In the genomic region with DNA sequence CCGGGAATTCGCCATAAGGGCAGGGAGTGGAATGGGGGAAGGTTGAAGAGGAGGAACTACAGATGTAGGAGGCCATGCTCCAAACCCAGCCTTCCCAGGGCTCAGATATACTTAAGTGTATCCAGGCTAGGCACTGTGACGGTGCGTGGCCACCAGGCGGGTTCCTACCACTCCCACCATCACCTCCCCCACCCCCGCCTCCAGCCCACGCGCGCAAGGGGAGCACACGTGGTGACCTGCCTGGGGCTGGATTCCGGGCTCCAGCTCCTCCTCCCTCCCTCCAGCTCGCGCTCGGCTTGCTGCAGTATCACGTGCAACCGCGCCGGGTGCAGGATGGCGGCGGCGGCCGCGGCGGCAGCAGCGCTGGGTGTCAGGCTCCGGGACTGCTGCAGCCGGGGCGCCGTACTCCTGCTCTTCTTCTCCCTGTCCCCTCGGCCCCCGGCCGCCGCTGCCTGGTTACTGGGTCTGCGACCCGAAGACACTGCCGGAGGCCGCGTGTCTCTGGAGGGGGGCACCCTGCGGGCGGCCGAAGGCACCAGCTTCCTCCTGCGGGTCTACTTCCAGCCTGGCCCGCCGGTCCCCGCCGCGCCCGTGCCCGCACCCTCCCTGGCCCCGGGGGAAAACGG, we compare ENCODE assay signal across 8 mouse cellular contexts. TPM values are rescaled to one million over a fixed set of nuclear protein-coding genes. Genes with fewer than 3 reads are reported as not detected.
DNase-seq lines count a peak whose midpoint lies in the region; ATAC-seq and TF ChIP-seq lines count a peak whose summit lies in the region.

A gene (plus strand): TSS at position 325 of the 626 bp plus-strand sequence.

- H3K9me3 ChIP-seq in lung, embryonic 15.5 days = no peaks in the 10 kb centered on the region
- H3K9me3 ChIP-seq in heart, embryonic 10.5 days = no peaks in the 10 kb centered on the region
- peaks cover 5% of the 10 kb centered on the region; the same call in 1 of the 2 replicates for H3K9me3 ChIP-seq in kidney, embryonic 15.5 days (replicated peaks)
- no peaks in the 10 kb centered on the region for H3K9me3 ChIP-seq in limb, embryonic 15.5 days

- 0% methylated on average over 39 of the region's 51 CpGs for WGBS in lung, embryonic 15.5 days
- under 1% methylated on average over 48 of the region's 51 CpGs for WGBS in heart, embryonic 10.5 days
- 0% methylated on average over 51 of the region's 51 CpGs for WGBS in kidney, embryonic 15.5 days
- under 1% methylated on average over 31 of the region's 51 CpGs for WGBS in limb, embryonic 15.5 days
- WGBS in olfactory bulb, adult 2 months = under 1% methylated on average over 51 of the region's 51 CpGs

- peak; percentile 81; the same call in 1 of the 2 replicates for TF ChIP-seq POLR2A in olfactory bulb, adult 2 months (IDR thresholded peaks at IDR 0.05; ENCODE audit: insufficient read depth, low read depth, low read length)

- TF ChIP-seq CTCF in olfactory bulb, adult 2 months (IDR thresholded peaks at IDR 0.05; ENCODE audit: insufficient read depth, low read depth, low read length) = no peak

- no peak for DNase-seq in lung, postnatal 36 days
- DNase-seq in embryo, embryonic 10.5 days (ENCODE audit: low spot score) = peak; percentile 76
- DNase-seq in heart, embryonic 10.5 days (ENCODE audit: low spot score) = peak; percentile 79
- peak; percentile 72 to 80 for DNase-seq in thymus, postnatal 36 days

- peaks cover 62% of the 10 kb centered on the region for H3K27me3 ChIP-seq in lung, embryonic 15.5 days
- peaks cover 62% of the 10 kb centered on the region for H3K27me3 ChIP-seq in heart, embryonic 10.5 days (ENCODE audit: insufficient read depth, poor library complexity, severe bottlenecking)
- H3K27me3 ChIP-seq in kidney, embryonic 15.5 days = peaks cover 74% of the 10 kb centered on the region
- peaks cover 57% of the 10 kb centered on the region for H3K27me3 ChIP-seq in limb, embryonic 15.5 days

- H3K4me2 ChIP-seq in lung, embryonic 15.5 days = peak within 1 kb of the TSS; percentile 98
- peak within 1 kb of the TSS; percentile 100 for H3K4me2 ChIP-seq in kidney, embryonic 15.5 days
- H3K4me2 ChIP-seq in limb, embryonic 15.5 days = peak within 1 kb of the TSS; percentile 100

- H3K4me1 ChIP-seq in lung, embryonic 15.5 days = peaks cover 16% of the 10 kb centered on the region
- H3K4me1 ChIP-seq in heart, embryonic 10.5 days = peaks cover 20% of the 10 kb centered on the region
- peaks cover 19% of the 10 kb centered on the region for H3K4me1 ChIP-seq in kidney, embryonic 15.5 days
- H3K4me1 ChIP-seq in limb, embryonic 15.5 days = peaks cover 20% of the 10 kb centered on the region
- H3K4me1 ChIP-seq in olfactory bulb, adult 2 months (ENCODE audit: control insufficient read depth, insufficient read depth, low read length) = 0 out of 2 replicates have a peak, but pooled peaks cover 6% of the 10 kb centered on the region

- peak within 1 kb of the TSS; percentile 53 for H3K4me3 ChIP-seq in lung, embryonic 15.5 days
- H3K4me3 ChIP-seq in heart, embryonic 10.5 days = peak within 1 kb of the TSS; percentile 75
- H3K4me3 ChIP-seq in kidney, embryonic 15.5 days (replicated peaks) = peak within 1 kb of the TSS; percentile 63
- peak within 1 kb of the TSS; percentile 63 for H3K4me3 ChIP-seq in limb, embryonic 15.5 days
- H3K4me3 ChIP-seq in olfactory bulb, adult 2 months (ENCODE audit: insufficient read depth, low read depth, low read length) = peak within 1 kb of the TSS; percentile 85

- H3K36me3 ChIP-seq in lung, embryonic 15.5 days = no peaks in the 10 kb centered on the region
- H3K36me3 ChIP-seq in heart, embryonic 10.5 days = no peaks in the 10 kb centered on the region
- no peaks in the 10 kb centered on the region for H3K36me3 ChIP-seq in kidney, embryonic 15.5 days
- H3K36me3 ChIP-seq in limb, embryonic 15.5 days = no peaks in the 10 kb centered on the region

- H3K27ac ChIP-seq in lung, embryonic 15.5 days = no peak within 1 kb of the TSS
- peak within 1 kb of the TSS; percentile 77 for H3K27ac ChIP-seq in heart, embryonic 10.5 days
- H3K27ac ChIP-seq in kidney, embryonic 15.5 days = no peak within 1 kb of the TSS
- H3K27ac ChIP-seq in limb, embryonic 15.5 days = peak within 1 kb of the TSS; percentile 47; the same call in 1 of the 2 replicates
- H3K27ac ChIP-seq in olfactory bulb, adult 2 months (ENCODE audit: insufficient read depth, low read depth, low read length) = peak within 1 kb of the TSS; percentile 44

- ATAC-seq in lung, embryonic 15.5 days (ENCODE audit: borderline replicate concordance, extremely low read depth, low FRiP score, low TSS enrichment) = peak; percentile 78
- peak; percentile 66 for ATAC-seq in kidney, embryonic 15.5 days (replicated peaks; ENCODE audit: low FRiP score)
- no peak for ATAC-seq in limb, embryonic 15.5 days (ENCODE audit: insufficient number of reproducible peaks, low FRiP score, low TSS enrichment, low read depth)

- no peak within 1 kb of the TSS for H3K9ac ChIP-seq in lung, embryonic 15.5 days
- peak within 1 kb of the TSS; percentile 33 for H3K9ac ChIP-seq in kidney, embryonic 15.5 days
- peak within 1 kb of the TSS; percentile 47 for H3K9ac ChIP-seq in limb, embryonic 15.5 days

RNA-seq across cellular contexts. Expression of the gene that starts here (rescaled TPM):
- polyA plus RNA-seq in lung, embryonic 15.5 days (2015; fragmentation: Nextera tagmentation; extraction: Ambion mirVana) = 0.06 and 0.10 TPM in 2 replicates
- 0.12 and 0.14 TPM in 2 replicates for polyA plus RNA-seq in heart, embryonic 10.5 days (2016; fragmentation: Nextera tagmentation; extraction: Ambion mirVana)
- polyA plus RNA-seq in kidney, embryonic 15.5 days (2015; fragmentation: Nextera tagmentation; extraction: Ambion mirVana) = 0.19 TPM in 2 replicates
- 1.4 and 1.7 TPM in 2 replicates for polyA plus RNA-seq in limb, embryonic 15.5 days (2015; fragmentation: Nextera tagmentation; extraction: Ambion mirVana)
- not detected in 2 replicates for polyA plus RNA-seq in olfactory bulb, adult 2 months (2012; ENCODE audit: insufficient read depth, insufficient read length, low replicate concordance, missing spikeins)

Comparison
In these comparisons a context has a peak if more than half of its experiments do, and no peak if none do; other contexts are left out.
1. Peak in ATAC-seq, H3K4me3 ChIP-seq and H3K4me2 ChIP-seq in lung, embryonic 15.5 days; RNA of the gene not detected or under 1 TPM.
2. Peak in DNase-seq, H3K4me3 ChIP-seq and H3K27ac ChIP-seq in heart, embryonic 10.5 days; RNA of the gene not detected or under 1 TPM.
3. Peak in ATAC-seq, H3K4me3 ChIP-seq, H3K9ac ChIP-seq and H3K4me2 ChIP-seq in kidney, embryonic 15.5 days; RNA of the gene not detected or under 1 TPM.
4. H3K27ac ChIP-seq: peak in limb, embryonic 15.5 days (single experiment) and olfactory bulb, adult 2 months (single experiment); none in lung, embryonic 15.5 days (single experiment) and kidney, embryonic 15.5 days (single experiment).
5. Peak in every context shown above with its lines, with median percentiles within 50 percentile points of each other: H3K4me2 ChIP-seq and H3K4me3 ChIP-seq.